8 mouse cellular contexts compared by ENCODE assay signal in genomic region chr2:102294827-102295270, GRCm38 (mm10).
DNase-seq lines count a peak whose midpoint lies in the region; ATAC-seq and TF ChIP-seq lines count a peak whose summit lies in the region.
"Had no signal": no experiment of that assay in that cellular context is flagged by ENCODE, and none has a peak within 500 bp of the region (broad histone marks: within the 10 kb centered on the region; RNA-seq: fewer than 3 reads in every experiment).

No protein-coding gene starts in this region.

- H3K4me2 ChIP-seq in midbrain, embryonic 11.5 days: no peak overlapping the region
- H3K4me2 ChIP-seq in midbrain, embryonic 13.5 days (replicated peaks): no peak overlapping the region
- H3K4me2 ChIP-seq in embryonic facial prominence, embryonic 11.5 days (ENCODE audit: low read depth, low read length): no peak overlapping the region
- H3K4me2 ChIP-seq in myocyte (ENCODE audit: low read depth): peak overlapping the region; percentile 48
- H3K4me2 ChIP-seq: lung, embryonic 14.5 days had no signal

- H3K27me3 ChIP-seq in midbrain, embryonic 11.5 days (ENCODE audit: control insufficient read depth, insufficient read depth, low read length): no peaks in the 10 kb centered on the region
- no peaks in the 10 kb centered on the region for H3K27me3 ChIP-seq in midbrain, embryonic 13.5 days
- H3K27me3 ChIP-seq in embryonic facial prominence, embryonic 11.5 days (ENCODE audit: control insufficient read depth, insufficient read depth, low read length): no peaks in the 10 kb centered on the region
- no peaks in the 10 kb centered on the region for H3K27me3 ChIP-seq in myocyte (ENCODE audit: control insufficient read depth, insufficient read depth, insufficient read length)

- no peak overlapping the region for H3K9ac ChIP-seq in midbrain, embryonic 11.5 days (ENCODE audit: low read length)
- no peak overlapping the region for H3K9ac ChIP-seq in midbrain, embryonic 13.5 days (replicated peaks)
- H3K9ac ChIP-seq in embryonic facial prominence, embryonic 11.5 days (replicated peaks; ENCODE audit: low read length): no peak overlapping the region
- H3K9ac ChIP-seq: lung, embryonic 14.5 days had no signal

- no peaks in the 10 kb centered on the region for H3K36me3 ChIP-seq in midbrain, embryonic 11.5 days (ENCODE audit: control insufficient read depth, insufficient read depth, low read length)
- H3K36me3 ChIP-seq in midbrain, embryonic 13.5 days: no peaks in the 10 kb centered on the region
- H3K36me3 ChIP-seq in embryonic facial prominence, embryonic 11.5 days (replicated peaks; ENCODE audit: control insufficient read depth, insufficient read depth, low read depth, low read length): no peaks in the 10 kb centered on the region
- H3K36me3 ChIP-seq in myocyte (ENCODE audit: control insufficient read depth, insufficient read depth): no peaks in the 10 kb centered on the region

- no peak for ATAC-seq in midbrain, embryonic 11.5 days (ENCODE audit: low FRiP score)
- ATAC-seq in midbrain, embryonic 13.5 days: no peak
- 0 out of 2 replicates have a peak, but pooled peaks have one; percentile 44 for ATAC-seq in embryonic facial prominence, embryonic 11.5 days (replicated peaks; ENCODE audit: insufficient number of reproducible peaks, low FRiP score, low TSS enrichment, low read depth)

- no peaks in the 10 kb centered on the region for H3K9me3 ChIP-seq in midbrain, embryonic 11.5 days (ENCODE audit: control insufficient read depth, low read length)
- H3K9me3 ChIP-seq in midbrain, embryonic 13.5 days: no peaks in the 10 kb centered on the region
- no peaks in the 10 kb centered on the region for H3K9me3 ChIP-seq in embryonic facial prominence, embryonic 11.5 days (replicated peaks; ENCODE audit: control insufficient read depth, low read length)

- H3K79me2 ChIP-seq in myocyte (ENCODE audit: control insufficient read depth, insufficient read depth): no peaks in the 10 kb centered on the region

- no peak overlapping the region for H3K27ac ChIP-seq in midbrain, embryonic 11.5 days (ENCODE audit: low read depth, low read length)
- H3K27ac ChIP-seq in midbrain, embryonic 13.5 days: no peak overlapping the region
- 0 out of 2 replicates have a peak overlapping the region, but pooled peaks have one; percentile 1 for H3K27ac ChIP-seq in embryonic facial prominence, embryonic 11.5 days (replicated peaks; ENCODE audit: low read depth, low read length)

- TF ChIP-seq POLR2A in myocyte (IDR thresholded peaks at IDR 0.05; ENCODE audit: insufficient read length, low read depth): no peak

- no peak overlapping the region for H3K4me3 ChIP-seq in midbrain, embryonic 11.5 days (ENCODE audit: low read depth, low read length)
- no peak overlapping the region for H3K4me3 ChIP-seq in midbrain, embryonic 13.5 days (replicated peaks)
- no peak overlapping the region for H3K4me3 ChIP-seq in embryonic facial prominence, embryonic 11.5 days (ENCODE audit: low read depth, low read length)
- no peak overlapping the region for H3K4me3 ChIP-seq in myocyte

- intact Hi-C loops in heart, postnatal 10 days (cut with DNase I): loop anchor here (5.0 kb wide), 3 partner anchors 108 to 388 kb away; partner anchors contain the start of genes Fjx1 and Ldlrad3

- peak; percentile 85 for DNase-seq in midbrain, embryonic 11.5 days (ENCODE audit: low spot score, missing footprints)
- DNase-seq in embryonic facial prominence, embryonic 11.5 days (ENCODE audit: low spot score): peak; percentile 82
- DNase-seq in heart, postnatal 10 days: peak; percentile 56 to 65
- no peak for DNase-seq in retina, embryonic 14.5 days (ENCODE audit: low spot score)
- no peak for DNase-seq in c-Kit-positive CD71-positive TER-119-positive erythroid progenitor cells, embryonic 14.5 days (ENCODE audit: low spot score)
- DNase-seq: lung, embryonic 14.5 days had no signal

- WGBS in midbrain, embryonic 11.5 days: 36% methylated on average over 6 of the region's 6 CpGs
- WGBS in midbrain, embryonic 13.5 days: 30% methylated on average over 6 of the region's 6 CpGs
- WGBS in embryonic facial prominence, embryonic 11.5 days: 18% methylated on average over 6 of the region's 6 CpGs

- H3K4me1 ChIP-seq in midbrain, embryonic 11.5 days (ENCODE audit: control insufficient read depth, insufficient read depth, low read length): no peaks in the 10 kb centered on the region; the same call in 1 of the 2 replicates
- peaks cover 8% of the 10 kb centered on the region for H3K4me1 ChIP-seq in midbrain, embryonic 13.5 days (replicated peaks)
- H3K4me1 ChIP-seq in embryonic facial prominence, embryonic 11.5 days (ENCODE audit: control insufficient read depth, insufficient read depth, low read length): no peaks in the 10 kb centered on the region

- H3ac ChIP-seq in myocyte (ENCODE audit: control insufficient read depth, insufficient read length): no peak overlapping the region

TF ChIP-seq in myocyte, 11 proteins besides CTCF, POLR2A, EP300 and RAD21:
- peak; percentile 52 for TF ChIP-seq POLR2AphosphoS2 (IDR thresholded peaks at IDR 0.05; ENCODE audit: insufficient read length, low read depth)
- no peak for TF ChIP-seq MYOD1 (IDR thresholded peaks at IDR 0.05; ENCODE audit: control insufficient read depth in 1 of 3, insufficient read length in 2 of 3, low read depth in 2 of 3)
- no peak for TF ChIP-seq SRF (IDR thresholded peaks at IDR 0.05; ENCODE audit: control insufficient read depth, insufficient read length, low read depth)

Comparison
In these comparisons a context has a peak if more than half of its experiments do, and no peak if none do; other contexts are left out.
1. DNase-seq: peak in midbrain, embryonic 11.5 days (single experiment), embryonic facial prominence, embryonic 11.5 days (single experiment) and heart, postnatal 10 days (2 of 2); none in retina, embryonic 14.5 days (single experiment) and c-Kit-positive CD71-positive TER-119-positive erythroid progenitor cells, embryonic 14.5 days (single experiment).